Mouse (Mus musculus) fibroblast of lung, adult 2 months (primary cell): ENCODE data around the gene Mki67.
"Not testable (repeated sequence)": the region's sequence is repeated elsewhere in the genome, so short reads cannot be mapped to it uniquely, and the experiment has no call there.

ENCODE experiments used
- DNase-seq: peaks from one replicate; pipeline ENCODE4 v3.0.0-alpha.2; 2011; ENCODE audit warnings: low read depth

The Mki67 gene

DNA sequence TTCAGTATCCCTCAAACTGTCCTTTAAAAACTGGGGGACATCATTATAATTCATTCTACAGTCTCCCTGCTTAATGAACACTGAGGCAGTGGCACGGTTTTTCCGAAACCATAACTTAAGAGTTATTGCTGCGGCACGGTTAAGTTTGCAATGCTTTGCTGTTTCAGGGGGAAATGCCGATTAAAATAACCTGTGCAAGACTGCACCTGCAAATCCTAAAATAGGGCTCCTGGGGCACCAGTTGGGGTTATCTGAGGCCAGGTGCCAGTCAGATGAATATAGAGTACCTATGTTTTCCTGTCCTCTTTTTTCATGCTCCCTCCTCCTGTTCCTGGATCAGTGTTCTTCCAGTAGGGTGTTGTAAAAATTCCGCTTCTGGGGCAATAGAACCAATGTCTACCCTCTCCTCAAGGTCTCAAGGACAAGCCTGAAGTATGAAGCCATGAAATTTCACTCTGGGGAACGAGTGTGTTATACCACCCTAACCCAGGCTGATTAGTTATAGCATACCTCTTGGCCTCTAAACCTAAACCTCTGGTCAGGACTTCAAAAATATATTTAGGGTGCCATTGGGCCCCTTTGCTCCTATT is 902 bp upstream of the Mki67 start:
- DNase-seq: no peak

DNA sequence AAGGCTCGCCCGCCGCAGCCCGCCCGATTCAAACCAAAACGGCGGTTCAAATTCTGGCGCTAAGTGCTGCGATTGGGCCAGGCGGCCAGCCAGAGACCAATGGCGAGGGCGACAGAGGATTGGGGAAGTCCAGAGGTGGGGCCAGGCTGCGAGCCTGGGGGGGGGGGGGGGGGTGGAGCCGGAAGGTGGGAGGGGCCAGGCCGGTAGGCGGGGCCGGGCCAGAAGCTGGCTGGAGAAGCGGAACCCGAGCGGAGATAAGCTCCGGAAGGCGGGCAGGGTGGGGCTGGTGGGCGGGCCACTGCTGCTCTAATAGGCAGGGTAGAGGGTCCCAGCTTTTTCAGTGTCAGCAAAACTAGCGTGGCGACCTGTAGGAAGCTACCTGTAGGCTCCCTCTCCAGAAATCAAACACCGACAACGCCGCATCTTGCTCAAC is 300 bp upstream of the Mki67 start:
- DNase-seq: peak; percentile 58

DNA sequence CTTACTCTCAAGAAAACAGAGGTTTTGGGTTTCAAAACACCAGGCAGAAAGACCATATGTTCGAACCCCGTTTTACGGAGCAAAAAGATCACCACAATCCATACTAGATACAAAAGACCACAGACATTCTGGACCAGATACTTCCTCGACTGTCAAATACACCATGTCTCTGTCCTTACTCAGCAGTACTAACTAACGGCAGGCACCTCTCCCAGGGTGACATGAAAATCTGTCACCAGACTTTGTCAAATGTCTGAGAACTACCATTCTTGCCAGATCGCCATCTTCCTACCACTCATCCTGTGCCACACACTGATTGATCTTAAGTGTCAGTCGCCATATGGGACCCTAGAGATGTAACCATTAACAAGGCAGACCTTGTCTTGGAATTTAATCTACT is 995 bp downstream of the Mki67 start:
- DNase-seq: no peak

DNA sequence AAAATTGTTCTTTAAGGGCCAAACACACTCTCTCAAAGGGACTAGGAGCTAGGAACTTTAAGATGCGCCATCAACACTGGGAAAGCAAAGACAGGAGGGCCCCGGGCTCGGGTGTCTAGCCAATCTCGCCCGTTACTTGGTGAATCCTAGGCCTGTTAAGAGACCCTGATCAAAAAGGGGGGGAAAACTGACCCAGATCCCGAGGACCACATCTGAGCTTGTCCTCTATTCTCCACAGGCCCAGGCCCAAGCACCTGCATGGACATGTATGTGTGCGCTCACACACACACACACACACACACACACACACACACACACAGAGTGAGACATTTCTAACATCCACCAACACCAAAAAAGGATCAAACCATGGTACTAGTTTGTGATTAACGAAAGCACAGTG is 2.8 kb downstream of the Mki67 start:
- DNase-seq: no peak

DNA sequence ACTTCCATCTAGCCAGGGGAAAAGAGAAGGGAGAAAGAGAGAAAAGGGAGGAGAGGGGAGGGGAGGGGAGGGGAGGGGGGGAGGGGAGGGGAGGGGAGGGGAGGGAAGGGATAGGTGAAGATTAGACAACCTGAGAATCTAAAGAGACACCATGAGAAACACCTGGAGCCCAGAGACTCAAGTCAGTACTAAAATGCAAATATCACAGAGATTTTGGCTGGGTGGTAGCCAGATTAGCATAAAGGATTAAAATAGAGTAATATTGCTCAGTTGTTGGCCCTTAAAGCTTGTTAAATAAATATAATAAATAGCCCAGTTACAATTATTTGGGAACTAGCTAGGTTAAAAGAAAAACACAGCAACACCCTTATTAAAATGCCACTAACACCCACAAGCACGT is 3.6 kb downstream of the Mki67 start:
- DNase-seq: no peak

DNA sequence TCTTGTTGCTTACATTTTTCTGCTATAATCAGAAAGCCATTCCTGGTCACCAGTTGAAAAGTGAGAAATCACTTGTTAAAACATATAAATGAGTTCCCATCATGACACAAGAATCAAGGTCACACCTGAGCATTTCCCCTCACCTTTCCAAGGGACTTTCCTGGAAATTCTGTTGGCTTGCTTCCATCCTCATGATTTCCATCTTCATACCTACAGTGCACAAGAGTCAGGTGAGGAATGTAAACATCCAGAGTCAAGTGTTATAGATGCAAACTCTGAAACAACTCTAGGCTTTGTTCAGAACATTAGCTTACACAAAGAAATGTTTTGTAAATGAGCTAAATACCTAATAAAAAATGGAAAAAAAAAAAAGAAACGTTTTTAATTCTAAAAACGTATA is 5.5 kb downstream of the Mki67 start:
- no peak for DNase-seq

DNA sequence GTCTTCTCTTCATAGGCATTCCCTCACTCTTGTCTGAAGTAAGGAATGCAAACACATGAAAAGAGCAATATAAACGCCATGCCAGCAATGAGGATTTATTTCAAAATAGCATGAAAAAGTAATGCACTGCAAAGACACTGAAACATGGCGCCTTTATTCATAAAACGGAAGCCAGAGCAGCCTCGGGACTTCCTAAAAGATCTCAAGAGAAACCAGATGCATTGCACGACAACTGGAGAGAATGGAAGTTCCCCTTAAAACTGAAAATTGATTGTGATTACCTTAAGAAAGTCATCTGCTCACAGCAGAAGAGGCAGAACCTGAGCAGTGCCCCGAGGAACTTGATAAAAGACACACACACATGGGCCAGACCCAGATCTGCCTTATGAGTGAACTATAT is 10.4 kb downstream of the Mki67 start:
- DNase-seq: no peak

DNA sequence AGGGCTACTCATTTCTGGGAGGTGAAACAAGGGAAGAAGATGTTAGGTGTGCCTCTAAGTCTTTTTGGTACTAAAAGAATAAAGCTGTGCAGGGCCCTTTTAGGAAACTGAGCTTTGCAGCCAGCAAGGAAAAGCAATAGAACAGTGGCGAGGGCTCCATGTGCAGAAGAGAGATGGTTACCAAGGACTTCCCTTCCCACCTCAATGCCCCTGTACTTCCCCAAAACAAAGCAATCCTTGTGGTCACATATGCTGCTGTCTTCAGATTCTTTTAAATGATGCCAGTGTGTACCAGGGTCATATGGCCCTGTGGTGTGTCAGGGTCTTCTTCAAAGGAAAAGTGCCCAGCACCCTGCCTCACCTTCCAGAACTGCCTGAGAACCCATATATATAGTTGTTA is 11.1 kb downstream of the Mki67 start:
- DNase-seq: no peak

DNA sequence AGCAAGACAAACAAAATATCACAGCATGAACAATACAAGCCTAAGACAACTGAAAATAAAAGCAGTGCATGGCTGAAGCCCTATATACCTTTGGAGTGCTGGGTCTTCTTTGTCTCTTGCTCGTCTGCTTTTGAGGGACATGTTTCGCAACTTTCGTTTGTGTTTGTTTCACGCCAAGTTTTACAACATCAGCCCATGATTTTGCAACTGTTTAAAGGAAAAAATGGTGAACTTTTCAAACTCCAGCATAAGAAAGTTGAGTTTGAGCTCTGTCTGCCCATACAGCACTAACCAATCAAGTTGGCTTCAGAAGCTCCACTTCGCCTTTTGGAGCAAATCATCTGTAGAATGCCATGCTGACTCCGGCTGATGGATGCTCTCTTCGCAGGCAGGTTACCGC is 11.9 kb downstream of the Mki67 start:
- DNase-seq: no peak

DNA sequence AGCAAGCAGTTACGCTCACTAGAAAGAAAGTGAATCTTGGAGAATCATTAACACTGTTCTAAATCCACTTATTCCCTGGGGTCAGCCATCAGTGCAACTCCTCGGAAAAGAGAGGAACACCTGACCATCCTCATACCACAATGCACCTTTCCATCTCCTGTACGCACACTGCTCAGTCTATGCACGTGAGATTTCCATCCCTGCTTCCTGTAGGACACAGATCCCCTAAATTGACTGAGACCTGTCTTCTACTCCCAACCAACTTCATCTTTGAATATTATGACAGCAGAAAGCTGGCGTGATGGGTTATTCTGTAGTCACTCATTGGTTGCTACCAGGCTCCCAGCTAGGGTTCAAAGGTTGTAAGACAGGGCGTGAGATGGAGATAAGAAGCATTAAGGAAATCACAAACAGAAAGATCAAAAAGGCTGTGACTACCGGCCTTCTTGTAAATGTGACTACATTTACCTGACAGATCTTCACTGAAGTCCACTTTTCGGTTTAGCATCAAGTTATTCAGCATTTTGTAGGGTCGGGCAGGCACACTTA is 12.5 kb downstream of the Mki67 start:
- DNase-seq: no peak

DNA sequence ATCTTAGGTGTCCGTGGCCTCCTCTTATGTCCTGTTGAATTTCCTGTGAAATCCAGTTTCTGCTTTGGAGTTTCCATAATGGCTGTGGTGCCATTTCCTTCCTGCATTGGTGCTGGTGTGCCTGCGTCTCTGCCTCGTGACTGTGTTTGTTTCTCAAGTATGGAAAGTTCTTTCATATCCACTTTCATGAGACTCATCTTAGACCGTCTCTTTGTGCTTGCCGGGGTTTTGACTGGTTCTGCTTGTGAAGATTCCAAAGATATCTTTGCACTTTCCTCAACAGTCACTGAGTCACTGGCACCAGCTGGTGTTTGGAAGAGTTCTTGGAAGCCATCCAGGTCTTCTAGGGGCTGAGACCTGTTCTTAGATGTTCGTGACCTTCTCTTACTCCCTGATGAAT is 16.8 kb downstream of the Mki67 start:
- not testable (repeated sequence) for DNase-seq

DNA sequence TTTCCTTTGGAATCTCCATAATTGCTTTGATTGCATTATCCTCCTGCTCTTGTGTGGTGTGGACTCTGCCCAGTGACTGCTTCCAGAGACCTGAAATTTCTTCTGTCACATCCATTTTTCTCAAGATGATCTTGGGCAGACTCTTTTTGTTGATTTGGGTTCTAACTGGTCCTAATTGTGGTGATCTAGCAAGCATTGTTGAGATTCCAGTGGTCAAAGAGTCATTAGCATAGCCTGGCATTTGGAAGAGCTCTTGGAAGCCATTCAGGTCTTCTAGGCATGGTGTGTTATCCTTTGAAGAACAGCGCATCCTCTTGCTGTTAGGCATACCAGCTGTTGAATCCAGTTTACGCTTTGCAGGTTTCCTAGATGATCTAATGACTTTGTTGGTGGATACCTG is 17.8 kb downstream of the Mki67 start:
- no peak for DNase-seq

DNA sequence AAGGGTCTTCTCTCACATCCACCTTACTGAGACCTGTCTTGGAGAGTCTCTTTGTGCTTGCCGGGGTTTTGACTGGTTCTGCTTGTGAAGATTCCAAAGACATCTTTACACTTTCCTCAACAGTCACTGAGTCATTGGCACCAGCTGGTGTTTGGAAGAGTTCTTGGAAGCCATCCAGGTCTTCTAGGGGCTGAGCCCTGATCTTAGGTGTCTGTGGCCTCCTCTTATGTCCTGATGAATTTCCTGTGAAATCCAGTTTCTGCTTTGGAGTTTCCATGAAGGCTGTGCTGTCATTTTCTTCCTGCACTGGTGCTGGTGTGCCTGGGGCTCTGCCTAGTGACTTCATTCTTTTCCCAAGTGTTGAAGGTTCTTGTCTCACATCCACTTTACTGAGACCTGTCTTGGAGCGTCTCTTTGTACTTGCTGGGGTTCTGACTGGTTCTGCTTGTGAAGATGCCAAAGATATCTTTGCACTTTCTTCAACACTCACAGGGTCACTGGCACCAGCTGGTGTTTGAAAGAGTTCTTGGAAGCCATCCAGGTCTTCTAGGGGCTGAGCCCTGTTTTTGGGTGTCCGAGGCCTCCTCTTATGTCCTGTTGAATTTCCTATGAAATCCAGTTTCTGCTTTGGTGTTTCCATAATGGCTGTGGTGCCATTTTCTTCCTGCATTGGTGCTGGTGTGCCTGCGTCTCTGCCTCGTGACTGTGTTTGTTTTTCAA is 19.0 kb downstream of the Mki67 start:
- not testable (repeated sequence) for DNase-seq

DNA sequence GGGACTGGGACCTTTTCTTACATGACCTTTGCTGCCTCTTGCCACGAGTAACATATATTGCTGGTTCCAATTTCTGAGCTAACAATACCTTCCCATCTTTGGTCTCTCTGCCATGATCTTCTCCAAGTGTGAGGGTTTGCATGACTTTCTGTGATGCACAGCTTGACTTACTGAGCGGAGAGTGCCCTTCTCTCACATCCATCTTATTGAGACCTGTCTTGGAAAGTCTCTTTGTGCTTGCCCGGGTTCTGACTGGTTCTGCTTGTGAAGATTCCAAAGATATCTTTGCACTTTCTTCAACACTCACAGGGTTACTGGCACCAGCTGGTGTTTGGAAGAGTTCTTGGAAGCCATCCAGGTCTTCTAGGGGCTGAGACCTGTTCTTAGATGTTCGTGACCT is 20.0 kb downstream of the Mki67 start:
- DNase-seq: no peak

DNA sequence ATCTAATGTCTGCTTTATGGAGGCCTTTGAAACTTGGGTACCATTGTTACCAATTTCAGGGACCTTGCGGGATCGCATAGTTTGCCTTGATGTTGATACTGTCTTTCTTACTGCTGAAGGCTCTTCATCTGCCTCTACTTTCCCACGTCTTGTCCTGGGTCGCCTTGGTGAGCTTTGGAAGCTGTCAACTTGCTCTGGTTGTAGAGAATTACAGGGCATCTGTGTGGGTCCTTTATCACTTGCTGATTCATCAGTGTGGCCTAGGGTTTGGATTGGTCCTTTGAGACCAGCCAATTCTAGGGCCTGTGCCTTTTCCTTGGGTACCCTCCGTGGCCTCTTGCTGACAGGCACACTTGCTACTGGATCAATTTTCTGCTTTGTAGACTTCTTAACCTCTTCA is 21.4 kb downstream of the Mki67 start:
- no peak for DNase-seq

DNA sequence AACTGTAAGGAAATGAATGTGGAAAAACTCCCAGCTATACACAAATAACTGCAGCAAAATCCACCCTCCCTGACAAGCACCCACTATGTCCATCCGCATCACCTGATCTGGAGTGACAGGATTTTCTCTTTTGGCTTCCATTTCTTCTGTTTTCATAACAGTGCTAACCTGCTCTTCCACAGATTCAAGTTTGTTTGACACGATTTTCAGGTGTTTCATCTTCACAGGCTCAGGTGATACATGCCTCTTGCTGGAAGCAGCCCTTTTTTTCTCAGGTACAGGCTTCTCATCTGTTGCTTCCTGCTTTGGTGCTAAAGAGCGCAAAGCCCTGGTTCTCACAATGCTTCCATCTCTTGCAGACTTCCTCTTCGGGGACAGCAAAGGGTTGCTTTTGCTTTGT is 22.0 kb downstream of the Mki67 start:
- DNase-seq: no peak

DNA sequence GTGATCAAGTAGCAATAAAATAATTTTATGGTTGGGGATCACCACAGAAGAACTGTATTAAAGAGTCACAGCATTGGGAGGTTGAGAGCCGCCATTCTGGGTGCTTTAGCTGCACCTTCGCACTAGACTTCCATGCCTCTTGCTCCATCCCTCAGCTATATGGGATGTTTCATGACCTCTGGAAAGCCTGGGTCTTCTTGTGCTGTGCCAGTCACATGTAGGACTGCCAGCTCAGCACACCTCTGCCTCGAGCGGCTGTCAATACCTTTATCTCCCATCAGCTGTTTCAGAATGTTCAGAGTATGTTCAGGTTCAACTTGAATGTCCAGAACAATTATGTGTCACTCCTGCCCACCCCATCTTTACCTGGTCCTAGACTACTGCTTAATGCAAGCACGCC is 24.2 kb downstream of the Mki67 start:
- DNase-seq: no peak

DNA sequence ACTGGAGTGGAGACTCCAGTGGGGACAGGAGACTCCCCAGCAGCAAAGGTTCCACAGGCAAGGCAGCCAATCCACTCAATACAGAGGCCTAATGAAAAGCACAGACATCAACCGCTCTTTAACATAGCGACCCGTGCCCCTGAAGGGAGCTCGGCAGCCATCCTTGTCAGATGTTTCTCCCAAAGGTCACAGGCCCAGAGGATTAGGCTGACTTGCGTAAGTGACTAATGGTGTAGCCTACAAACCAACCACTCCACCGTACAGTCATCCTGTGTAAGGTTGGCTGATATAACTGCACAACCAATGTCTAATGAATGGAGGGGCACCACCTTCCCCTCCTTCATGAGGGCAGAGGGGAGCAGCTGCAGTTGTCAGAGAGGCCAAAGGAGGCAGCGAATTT is 26.8 kb downstream of the Mki67 start:
- DNase-seq: no peak

DNA sequence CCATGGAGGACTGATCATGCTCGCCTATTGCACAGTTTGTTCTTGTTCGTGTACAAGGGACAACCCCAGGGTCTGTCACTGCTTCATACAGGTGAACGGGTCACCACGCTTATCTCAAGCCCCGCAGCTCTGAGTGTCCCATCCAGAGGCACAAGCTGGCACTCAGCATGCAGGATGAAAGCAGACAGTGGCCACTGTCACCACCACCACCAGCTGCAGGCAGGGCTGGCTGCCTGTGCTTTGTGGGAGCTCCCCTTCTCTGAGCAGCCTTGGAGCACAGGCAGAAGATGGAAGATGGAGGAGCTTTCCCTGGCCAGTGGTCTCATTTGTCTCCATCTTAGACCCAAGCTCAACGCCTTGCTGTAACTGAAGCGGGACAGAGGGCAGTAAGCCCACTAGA is 31.2 kb downstream of the Mki67 start:
- no peak for DNase-seq

DNA sequence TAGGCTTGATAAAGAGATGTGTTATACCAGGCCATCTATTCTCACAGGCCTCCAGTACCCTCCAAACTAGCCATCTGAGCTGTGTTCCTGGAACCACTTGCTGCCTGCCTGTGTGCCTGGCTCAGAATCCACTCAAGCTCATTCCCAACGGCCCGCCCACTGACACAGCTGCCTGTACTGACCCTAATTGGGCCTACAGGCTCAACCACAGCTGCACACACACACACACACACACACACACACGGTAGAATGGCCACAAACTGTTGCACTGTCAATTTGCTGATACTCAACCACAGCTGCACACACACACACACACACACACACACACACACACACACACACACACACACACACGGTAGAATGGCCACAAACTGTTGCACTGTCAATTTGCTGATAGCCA is 32.1 kb downstream of the Mki67 start:
- DNase-seq: not testable (repeated sequence)

DNA sequence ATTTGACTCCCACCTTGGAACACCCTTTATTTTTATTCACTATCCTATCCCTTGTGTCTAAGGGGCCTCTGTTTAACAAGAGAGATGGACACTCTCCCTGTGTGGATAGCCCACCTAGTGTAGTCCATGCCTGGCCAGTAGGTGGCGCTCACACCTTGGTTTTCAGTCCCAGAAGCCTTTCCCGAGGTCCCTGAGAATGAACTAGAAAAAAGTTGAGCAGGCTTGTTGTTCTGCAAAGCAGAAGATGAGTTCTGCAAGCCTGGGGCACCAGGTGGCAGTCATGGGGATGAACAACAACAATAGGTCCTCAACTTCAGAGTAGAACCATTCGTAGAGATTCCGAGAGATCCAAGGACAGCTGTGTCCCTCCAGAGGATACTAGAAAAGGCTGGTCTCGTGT is 35.8 kb downstream of the Mki67 start:
- DNase-seq: no peak

DNA sequence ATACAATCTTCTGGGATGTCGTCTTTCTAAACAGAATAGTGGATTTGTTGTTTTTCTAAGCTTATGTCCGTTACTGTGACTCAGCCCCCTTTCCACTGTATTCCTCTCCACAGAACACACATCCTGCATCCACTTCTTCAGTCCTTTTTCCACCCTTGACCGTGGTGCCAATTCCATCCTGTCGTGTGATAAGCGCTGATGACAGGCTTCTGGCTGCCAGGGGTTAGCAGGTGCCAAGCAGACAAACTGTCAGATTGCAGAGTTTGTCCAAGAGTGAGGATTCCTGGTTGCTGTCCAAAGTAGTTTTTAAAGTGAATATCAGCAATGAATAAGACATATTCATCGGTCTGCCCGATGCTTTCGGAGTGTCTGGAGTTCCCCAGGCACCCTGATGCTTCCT is 39.4 kb downstream of the Mki67 start:
- no peak for DNase-seq

DNA sequence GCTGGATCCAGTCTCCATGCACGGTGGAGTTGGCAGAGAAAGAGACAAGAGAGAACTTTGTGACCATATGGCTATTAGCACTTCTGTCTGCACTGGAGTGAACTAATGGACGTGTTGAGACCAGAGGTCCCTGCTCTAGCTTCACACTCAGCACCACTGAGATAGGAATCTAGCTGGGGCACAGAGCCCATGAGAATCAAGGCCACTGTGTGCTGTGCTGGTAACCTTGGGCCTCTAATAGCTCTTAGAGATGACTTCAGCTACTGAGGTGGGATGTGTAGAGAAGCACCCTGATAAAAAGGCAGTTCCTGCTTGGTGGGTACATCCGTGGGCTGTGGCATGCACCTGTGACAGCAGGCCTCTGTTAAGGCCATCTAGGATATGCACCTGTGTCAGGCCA is 42.6 kb downstream of the Mki67 start:
- no peak for DNase-seq
